Mouse (Mus musculus) hindbrain, embryonic 11.5 days (tissue): ENCODE measurements at regions not wholly inside any gene's neighbourhood (a gene's known extent, or its start where the extent isn't known, plus 50 kb on each side); places are given as distances from the start of the nearest gene placed in this dataset.

ENCODE experiments used
- ATAC-seq: fragments of 200-750 bp; cut with Nextera tagmentation; 2 replicates; pipeline ENCODE4 v1.8.0; 2017; ENCODE audit warnings: mild to moderate bottlenecking, moderate TSS enrichment, moderate library complexity; ENCODE audit not compliant: low FRiP score
- DNase-seq: peaks from one replicate; pipeline ENCODE4 v3.0.0-alpha.2; 2015; ENCODE audit warnings: low spot score
- H3K27ac ChIP-seq: fragments of 300-500 bp; sonication (generic); 2 replicates; pipeline ENCODE4 v1.5.1; 2014; ENCODE audit warnings: mild to moderate bottlenecking, low read depth, low read length
- H3K27me3 ChIP-seq: fragments of 300-500 bp; sonication (generic); 2 replicates; pipeline ENCODE4 v1.6.1; 2014; ENCODE audit warnings: mild to moderate bottlenecking, low read length, moderate library complexity, mixed read lengths; ENCODE audit not compliant: control insufficient read depth, insufficient read depth
- H3K36me3 ChIP-seq: fragments of 300-500 bp; sonication (generic); 2 replicates; pipeline ENCODE4 v1.6.1; 2014; ENCODE audit warnings: mild to moderate bottlenecking, low read length, moderate library complexity, mixed read lengths; ENCODE audit not compliant: control insufficient read depth, insufficient read depth
- H3K4me1 ChIP-seq: fragments of 300-500 bp; sonication (generic); replicated peaks from 2 replicates; pipeline ENCODE4 v1.6.1; 2014; ENCODE audit warnings: low read length, mixed read lengths; ENCODE audit not compliant: control insufficient read depth, insufficient read depth
- H3K4me2 ChIP-seq: fragments of 300-500 bp; sonication (generic); replicated peaks from 2 replicates; pipeline ENCODE4 v1.6.1; 2014; ENCODE audit warnings: mild to moderate bottlenecking, low read depth, low read length
- H3K4me3 ChIP-seq: fragments of 300-500 bp; sonication (generic); 2 replicates; pipeline ENCODE4 v1.5.1; 2014; ENCODE audit warnings: low read depth, low read length
- H3K9ac ChIP-seq: fragments of 300-500 bp; sonication (generic); 2 replicates; pipeline ENCODE4 v1.6.1; 2014; ENCODE audit warnings: low read depth, low read length
- H3K9me3 ChIP-seq: fragments of 300-500 bp; sonication (generic); 2 replicates; pipeline ENCODE4 v1.6.1; 2016; ENCODE audit warnings: low read length; ENCODE audit not compliant: control insufficient read depth
- WGBS: fragments of 180-500 bp; shearing (Covaris S2); extraction: QIAGEN DNeasy Blood & Tissue Kit; methylation state at CpG from one replicate; pipeline ENCODE4 v1.1.7; 2014; 5-methylcytosine and 5-hydroxymethylcytosine counted together

- Histone ChIP-seq H3K9ac (no peak overlapping the region), H3K27ac (no peak overlapping the region), H3K4me2 (no peak overlapping the region), H3K36me3 (no peaks in the 10 kb centered on the region), H3K9me3 (no peaks in the 10 kb centered on the region), H3K4me1 (no peaks in the 10 kb centered on the region), H3K27me3 (no peaks in the 10 kb centered on the region), H3K4me3 (no peak overlapping the region)
- DNase-seq (no peak), ATAC-seq (no peak)
- WGBS, result 88% methylated on average over 7 of the region's 7 CpGs
These were observed 100.5 kb upstream of the Sash1 start for GRCm38 (mm10) chr10:8986339-8986738.

- ATAC-seq, result no peak
- H3K9me3 ChIP-seq, result no peaks in the 10 kb centered on the region
- no peak overlapping the region for H3K4me3 ChIP-seq
- no peak overlapping the region for H3K27ac ChIP-seq
- no peaks in the 10 kb centered on the region for H3K27me3 ChIP-seq
- WGBS, result 89% methylated on average over 4 of the region's 4 CpGs
- no peak overlapping the region for H3K4me2 ChIP-seq
- no peak for DNase-seq
- no peak overlapping the region for H3K9ac ChIP-seq
- H3K4me1 ChIP-seq, result no peaks in the 10 kb centered on the region
- no peaks in the 10 kb centered on the region for H3K36me3 ChIP-seq
These were observed 97.5 kb upstream of the Sash1 start for GRCm38 (mm10) chr10:8983347-8983746.

GRCm38 (mm10) chr10:8980568-8980967 is 94.7 kb upstream of the Sash1 start:
- no peak overlapping the region for H3K27ac ChIP-seq
- WGBS, result 87% methylated on average over 1 of the region's 1 CpGs
- no peaks in the 10 kb centered on the region for H3K9me3 ChIP-seq
- no peak overlapping the region for H3K4me2 ChIP-seq
- no peaks in the 10 kb centered on the region for H3K27me3 ChIP-seq
- ATAC-seq (no peak), DNase-seq (no peak)
- H3K4me3 ChIP-seq, result no peak overlapping the region
- no peaks in the 10 kb centered on the region for H3K36me3 ChIP-seq
- no peaks in the 10 kb centered on the region for H3K4me1 ChIP-seq
- no peak overlapping the region for H3K9ac ChIP-seq

- no peaks in the 10 kb centered on the region for H3K36me3 ChIP-seq
- H3K4me3 ChIP-seq, result no peak overlapping the region
- no peaks in the 10 kb centered on the region for H3K27me3 ChIP-seq
- no peak overlapping the region for H3K4me2 ChIP-seq
- no peak for ATAC-seq
- H3K27ac ChIP-seq, result no peak overlapping the region
- H3K9me3 ChIP-seq, result no peaks in the 10 kb centered on the region
- no peak overlapping the region for H3K9ac ChIP-seq
- 95% methylated on average over 3 of the region's 3 CpGs for WGBS
- no peak for DNase-seq
- no peaks in the 10 kb centered on the region for H3K4me1 ChIP-seq
These were observed 92.7 kb upstream of the Sash1 start for GRCm38 (mm10) chr10:8978595-8978994.

- H3K4me1 ChIP-seq, result no peaks in the 10 kb centered on the region
- no peaks in the 10 kb centered on the region for H3K36me3 ChIP-seq
- ATAC-seq, result no peak
- 50% methylated on average over 1 of the region's 1 CpGs for WGBS
- H3K4me2 ChIP-seq, result no peak overlapping the region
- H3K4me3 ChIP-seq, result no peak overlapping the region
- no peaks in the 10 kb centered on the region for H3K9me3 ChIP-seq
- H3K27me3 ChIP-seq, result no peaks in the 10 kb centered on the region
- no peak overlapping the region for H3K27ac ChIP-seq
- no peak for DNase-seq
- H3K9ac ChIP-seq, result no peak overlapping the region
These were observed 88.1 kb upstream of the Sash1 start for GRCm38 (mm10) chr10:8973934-8974333.

- DNase-seq (no peak), ATAC-seq (no peak)
- no peaks in the 10 kb centered on the region for H3K9me3 ChIP-seq
- H3K27me3 ChIP-seq, result no peaks in the 10 kb centered on the region
- H3K4me1 ChIP-seq, result 0 out of 2 replicates have a peak, but pooled peaks cover 2% of the 10 kb centered on the region
- H3K36me3 ChIP-seq, result no peaks in the 10 kb centered on the region
- no peak overlapping the region for H3K9ac ChIP-seq
- 75% methylated on average over 8 of the region's 8 CpGs for WGBS
- H3K27ac ChIP-seq, result no peak overlapping the region
- H3K4me3 ChIP-seq, result no peak overlapping the region
- no peak overlapping the region for H3K4me2 ChIP-seq
These were observed 87.1 kb upstream of the Sash1 start for GRCm38 (mm10) chr10:8972789-8973551.

GRCm38 (mm10) chr10:8970807-8971206 is 84.9 kb upstream of the Sash1 start:
- H3K9me3 ChIP-seq, result no peaks in the 10 kb centered on the region
- 86% methylated on average over 3 of the region's 3 CpGs for WGBS
- H3K4me3 ChIP-seq, result no peak overlapping the region
- no peak overlapping the region for H3K9ac ChIP-seq
- no peak overlapping the region for H3K27ac ChIP-seq
- H3K4me1 ChIP-seq, result 0 out of 2 replicates have a peak, but pooled peaks cover 2% of the 10 kb centered on the region
- H3K27me3 ChIP-seq, result no peaks in the 10 kb centered on the region
- no peak for ATAC-seq
- no peak for DNase-seq
- no peaks in the 10 kb centered on the region for H3K36me3 ChIP-seq
- no peak overlapping the region for H3K4me2 ChIP-seq

GRCm38 (mm10) chr10:8969586-8969985 is 83.7 kb upstream of the Sash1 start:
- Histone ChIP-seq H3K36me3 (no peaks in the 10 kb centered on the region), H3K4me3 (no peak overlapping the region), H3K4me2 (no peak overlapping the region), H3K27me3 (no peaks in the 10 kb centered on the region), H3K9ac (no peak overlapping the region), H3K9me3 (no peaks in the 10 kb centered on the region), H3K4me1 (0 out of 2 replicates have a peak, but pooled peaks cover 2% of the 10 kb centered on the region), H3K27ac (no peak overlapping the region)
- no peak for DNase-seq
- no peak for ATAC-seq

- ATAC-seq, result no peak
These were observed 83.1 kb upstream of the Sash1 start for GRCm38 (mm10) chr10:8969016-8969415.

More at GRCm38 (mm10) chr10:8969016-8969415, 83.1 kb upstream of the Sash1 start:
- WGBS, result 66% methylated on average over 5 of the region's 5 CpGs
- no peak for DNase-seq
- no peaks in the 10 kb centered on the region for H3K36me3 ChIP-seq
- H3K27ac ChIP-seq, result no peak overlapping the region
- H3K9me3 ChIP-seq, result no peaks in the 10 kb centered on the region
- H3K27me3 ChIP-seq, result no peaks in the 10 kb centered on the region
- no peak overlapping the region for H3K9ac ChIP-seq
- no peak overlapping the region for H3K4me2 ChIP-seq
- 0 out of 2 replicates have a peak, but pooled peaks cover 2% of the 10 kb centered on the region for H3K4me1 ChIP-seq
- H3K4me3 ChIP-seq, result no peak overlapping the region
